Mouse (Mus musculus) lung, postnatal 25 days (tissue): Measurements from ENCODE around the gene Golgb1.

Experiments used
- DNase-seq: peaks from one replicate; pipeline ENCODE4 v3.0.0; 2022; ENCODE audit warnings: low spot score

The Golgb1 gene

DNA sequence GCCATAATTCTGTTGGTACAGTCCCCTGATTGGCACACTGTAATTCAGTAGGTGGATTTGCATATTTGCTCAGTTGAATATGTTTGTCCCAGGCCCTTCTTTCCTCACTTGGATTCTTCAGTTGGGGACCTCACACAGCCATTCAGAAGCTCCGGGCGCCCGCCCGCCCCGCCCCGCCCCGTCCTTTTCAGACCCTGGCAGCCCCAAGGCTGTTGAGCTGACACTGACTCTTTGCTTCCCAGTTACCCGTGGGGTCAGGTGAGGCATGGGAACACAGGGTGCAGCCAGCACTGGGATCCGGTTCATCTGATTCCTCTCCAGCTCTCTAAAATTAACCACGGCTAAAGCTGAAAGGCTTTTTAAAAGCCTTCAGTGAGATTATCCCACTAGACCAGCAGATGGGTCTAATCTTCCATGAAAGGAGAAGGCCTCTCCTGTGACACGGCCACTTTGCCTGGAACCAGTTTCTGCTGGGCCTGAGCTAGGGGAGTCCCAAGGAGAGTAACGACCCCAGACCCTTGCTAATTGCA is 70.0 kb downstream of the Golgb1 start:
- DNase-seq: no peak

DNA sequence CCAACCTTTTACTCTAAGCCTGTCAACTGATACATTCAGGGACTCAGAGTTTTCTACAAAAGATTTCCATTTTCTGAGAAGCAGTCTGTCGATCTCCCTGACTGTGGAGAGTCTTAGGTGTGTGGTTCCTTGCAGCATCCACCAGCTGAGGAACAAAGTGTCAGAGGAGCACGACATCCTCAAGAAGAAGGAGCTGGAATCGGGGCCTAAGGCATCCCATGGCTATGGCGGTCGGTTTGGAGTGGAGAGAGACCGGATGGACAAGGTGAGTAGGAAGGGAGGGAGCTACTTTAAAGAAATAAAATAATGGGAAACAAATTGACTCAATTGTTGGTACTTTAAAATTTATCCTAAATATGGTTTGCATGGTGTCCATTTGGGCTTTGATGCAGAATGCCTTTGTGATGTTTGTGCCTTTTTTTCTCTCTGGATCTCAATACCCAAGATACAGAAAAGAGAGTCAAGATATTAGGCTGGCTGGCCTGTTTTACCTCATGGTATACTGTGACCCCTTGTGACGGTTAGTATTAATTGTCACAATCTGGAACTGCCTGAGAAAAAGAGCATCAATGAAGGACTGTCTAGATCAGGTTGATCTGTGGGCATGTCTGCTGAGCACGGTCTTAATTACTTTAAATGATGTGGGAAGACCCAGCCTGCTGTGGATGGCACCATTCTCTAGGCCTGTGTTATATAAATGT is 71.7 kb downstream of the Golgb1 start:
- DNase-seq: no peak

DNA sequence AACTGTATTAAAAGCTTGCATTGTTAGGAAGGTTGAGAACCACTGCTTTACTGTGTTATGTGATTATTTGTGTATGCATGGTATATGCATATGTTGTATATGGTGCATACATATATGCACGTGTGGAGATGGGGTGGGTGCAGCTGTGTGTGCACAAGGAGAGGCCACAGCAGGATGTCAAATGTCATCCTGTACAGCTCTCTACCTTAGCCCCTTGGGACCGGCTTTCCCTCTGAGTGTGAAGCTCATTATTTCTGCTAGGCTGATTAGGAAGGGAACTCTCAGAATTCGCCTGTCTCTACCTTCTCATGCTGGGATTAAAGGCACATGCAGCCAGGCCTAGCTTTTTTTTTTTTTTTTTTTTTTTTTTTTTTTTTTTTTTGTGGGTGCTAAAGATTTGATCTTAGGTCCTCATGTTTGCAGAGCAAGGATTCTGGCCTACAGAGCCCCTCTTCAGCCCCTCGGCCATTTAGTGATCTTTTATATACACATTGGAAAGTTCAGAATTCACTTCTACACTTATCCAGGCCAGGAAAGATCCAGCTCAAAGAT is 72.8 kb downstream of the Golgb1 start:
- no peak for DNase-seq

DNA sequence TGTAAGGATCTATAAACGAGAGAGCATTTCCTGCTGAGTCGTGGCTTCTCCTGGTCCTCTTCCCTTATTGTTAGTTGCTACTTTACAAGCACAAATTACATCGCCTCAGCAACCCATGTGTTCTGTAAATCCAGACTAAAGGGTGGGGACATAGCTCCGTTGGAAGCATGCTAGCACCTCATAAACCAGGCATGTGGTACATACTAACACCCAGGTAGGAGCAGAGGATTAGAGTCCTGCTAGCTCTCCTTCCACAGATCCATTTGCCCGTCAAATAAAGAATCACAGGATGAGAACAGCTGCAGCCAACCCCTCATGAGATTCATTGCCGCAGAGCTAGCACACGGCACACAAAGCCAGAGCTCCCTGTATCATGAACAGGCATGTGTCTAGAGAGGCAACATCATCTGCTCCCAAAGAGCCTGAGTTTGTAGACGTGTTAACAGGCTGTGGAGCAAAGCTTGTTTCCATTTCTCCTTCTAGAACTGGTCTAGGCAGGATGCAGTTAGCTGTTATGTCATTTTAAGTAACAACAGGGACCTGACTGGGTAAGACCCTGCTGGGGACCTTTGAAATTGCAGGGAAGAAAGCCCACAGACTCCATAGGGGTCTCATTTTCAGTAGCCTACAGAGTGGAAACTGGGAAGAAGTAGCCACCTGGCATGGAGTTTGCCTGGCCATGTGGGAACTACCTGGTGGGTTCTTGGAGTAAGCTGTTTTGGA is 74.8 kb downstream of the Golgb1 start:
- DNase-seq: no peak

DNA sequence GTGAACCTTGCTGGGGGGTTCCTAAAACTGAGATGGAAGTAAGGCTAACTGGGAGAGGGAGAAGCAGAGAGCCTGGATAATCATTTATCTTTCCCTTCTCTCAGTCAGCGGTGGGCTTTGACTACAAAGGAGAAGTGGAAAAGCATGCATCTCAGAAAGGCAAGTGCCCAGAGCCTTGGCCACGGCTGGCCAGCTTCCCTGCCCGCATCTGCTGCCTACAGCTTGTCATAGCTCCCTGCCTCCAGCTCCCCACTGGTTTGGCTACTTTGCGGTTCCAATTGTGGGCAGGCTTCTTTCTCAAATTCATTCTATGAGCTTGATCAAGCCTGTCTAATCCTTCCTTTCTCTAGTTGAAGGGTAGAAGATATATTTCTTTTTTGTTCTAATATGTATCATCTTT is 76.1 kb downstream of the Golgb1 start:
- DNase-seq: no peak

DNA sequence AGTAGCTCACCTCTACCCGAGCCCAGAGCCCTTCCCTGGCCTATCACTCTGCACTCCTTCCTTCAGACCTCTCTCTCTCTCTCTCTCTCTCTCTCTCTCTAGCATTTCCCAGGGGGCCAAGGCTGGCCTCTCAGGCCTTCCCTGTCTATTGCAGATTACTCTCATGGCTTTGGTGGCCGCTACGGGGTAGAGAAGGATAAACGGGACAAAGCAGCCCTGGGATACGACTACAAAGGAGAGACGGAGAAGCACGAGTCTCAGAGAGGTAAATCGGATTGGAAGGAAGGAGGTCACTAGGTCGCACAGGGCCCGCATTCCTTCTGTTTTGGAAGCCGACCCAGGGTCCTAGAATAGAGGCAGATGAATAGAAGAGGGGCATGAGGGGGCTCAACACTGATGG is 80.2 kb downstream of the Golgb1 start:
- DNase-seq: no peak

DNA sequence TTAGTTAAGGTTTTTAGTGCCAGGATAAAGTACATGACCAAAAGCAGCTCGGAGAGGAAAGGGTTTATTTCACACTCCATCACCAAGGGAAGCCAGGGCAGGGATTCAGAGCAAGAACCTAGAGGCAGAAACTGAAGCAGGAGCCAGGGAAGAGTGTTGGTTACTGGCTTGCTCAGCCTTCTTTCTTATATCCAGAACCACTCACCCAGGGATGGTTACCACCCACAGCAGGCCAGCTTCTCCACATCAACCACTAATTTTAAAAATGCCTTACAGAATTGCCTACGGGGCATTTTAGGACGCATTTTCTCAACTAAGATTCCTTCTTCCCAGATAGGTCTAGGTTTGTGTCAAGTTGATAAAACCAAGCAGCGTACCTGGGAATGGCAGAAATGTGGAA is 88.5 kb downstream of the Golgb1 start:
- DNase-seq: no peak

DNA sequence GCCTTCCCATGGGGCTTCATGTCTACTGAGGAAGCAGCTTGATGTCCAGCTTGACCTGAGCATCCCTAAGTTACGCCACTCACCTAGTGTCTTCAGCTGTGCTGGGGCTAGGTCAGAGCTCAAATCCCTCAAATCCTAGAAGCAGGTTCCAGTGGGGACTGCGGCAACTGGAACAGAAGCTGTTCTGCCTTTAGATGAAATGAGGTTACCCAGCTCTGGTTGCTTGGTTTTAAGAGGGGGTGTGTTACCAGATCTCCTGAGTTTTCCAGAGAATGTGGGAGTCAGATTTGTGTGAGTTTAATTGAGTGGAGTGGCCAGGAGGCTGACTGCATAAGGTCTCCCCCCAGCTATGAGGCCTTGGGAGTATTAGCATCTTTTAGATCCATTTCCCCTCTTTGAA is 104.2 kb downstream of the Golgb1 start:
- DNase-seq: no peak
